Mouse (Mus musculus): Measurements from ENCODE around the gene Tnfsf14. TPM values are rescaled to one million over a fixed set of nuclear protein-coding genes. Genes with fewer than 3 reads are reported as not detected.

Tnfsf14 gene
- total RNA-seq, 2 experiments from 2014 or later = not detected

Small RNA genes within 50 kb of the gene (microRNA-seq; reads per million reads assigned to microRNA genes)
- gene Mir6978 = 0 reads per million in 2 experiments

Other genes starting within 250 kb of the Tnfsf14 start
- not detected for gene Acer1, start 212.1 kb downstream of the Tnfsf14 start, total RNA-seq (2021)
- 10 to 100 TPM; 67.4 to 70.4 TPM for gene Clpp, start 203.9 kb downstream of the Tnfsf14 start, total RNA-seq (2021)
- gene Alkbh7, start 196.8 kb downstream of the Tnfsf14 start, total RNA-seq (2021) = 10 to 100 TPM; 20.1 to 26.4 TPM
- not detected for gene Pspn, start 194.2 kb downstream of the Tnfsf14 start, total RNA-seq (2021)
- 10 to 100 TPM; 54.5 to 59.1 TPM for gene Gtf2f1, start 182.9 kb downstream of the Tnfsf14 start, total RNA-seq (2021)
- gene Gm17949, start 182.7 kb downstream of the Tnfsf14 start, total RNA-seq (2021) = under 1 TPM in 1 of 2 experiments, not detected in 1; 0.30 TPM
- gene Khsrp, start 162.7 kb downstream of the Tnfsf14 start, total RNA-seq (2021) = 100 to 1,000 TPM; 111 to 121 TPM
- not detected for gene Slc25a41, start 152.5 kb downstream of the Tnfsf14 start, total RNA-seq (2021)
- under 1 TPM; 0.47 to 0.63 TPM for gene Crb3, start 135.1 kb downstream of the Tnfsf14 start, total RNA-seq (2021)
- 100 to 1,000 TPM; 363 to 374 TPM for gene Slc25a23, start 134.3 kb downstream of the Tnfsf14 start, total RNA-seq (2021)
- gene Dennd1c, start 115.7 kb downstream of the Tnfsf14 start, total RNA-seq (2021) = 1 to 10 TPM in 1 of 2 experiments, under 1 TPM in 1; 0.92 to 1.0 TPM
- gene Tubb4a, start 106.4 kb downstream of the Tnfsf14 start, total RNA-seq (2021) = 100 to 1,000 TPM; 553 to 593 TPM
- 1 to 10 TPM in 1 of 2 experiments, under 1 TPM in 1; 0.88 to 1.1 TPM for gene Tnfsf9, start 88.9 kb downstream of the Tnfsf14 start, total RNA-seq (2021)
- gene Cd70, start 44.4 kb downstream of the Tnfsf14 start, total RNA-seq (2021) = under 1 TPM in 1 of 2 experiments, not detected in 1; 0.57 TPM
- 1 to 10 TPM; 1.1 to 2.4 TPM for gene C3, start 34.0 kb upstream of the Tnfsf14 start, total RNA-seq (2021)
- gene Gpr108, start 54.3 kb upstream of the Tnfsf14 start, total RNA-seq (2021) = 10 to 100 TPM; 23.6 to 25.4 TPM
- 1 to 10 TPM; 7.9 to 8.2 TPM for gene Trip10, start 55.3 kb upstream of the Tnfsf14 start, total RNA-seq (2021)
- 1 to 10 TPM; 3.0 to 3.7 TPM for gene Vav1, start 84.9 kb upstream of the Tnfsf14 start, total RNA-seq (2021)
- gene Adgre1, start 164.5 kb upstream of the Tnfsf14 start, total RNA-seq (2021) = 1 to 10 TPM; 5.2 to 5.6 TPM